Comparison of ENCODE assay signal across 41 mouse cellular contexts in the genomic region with DNA sequence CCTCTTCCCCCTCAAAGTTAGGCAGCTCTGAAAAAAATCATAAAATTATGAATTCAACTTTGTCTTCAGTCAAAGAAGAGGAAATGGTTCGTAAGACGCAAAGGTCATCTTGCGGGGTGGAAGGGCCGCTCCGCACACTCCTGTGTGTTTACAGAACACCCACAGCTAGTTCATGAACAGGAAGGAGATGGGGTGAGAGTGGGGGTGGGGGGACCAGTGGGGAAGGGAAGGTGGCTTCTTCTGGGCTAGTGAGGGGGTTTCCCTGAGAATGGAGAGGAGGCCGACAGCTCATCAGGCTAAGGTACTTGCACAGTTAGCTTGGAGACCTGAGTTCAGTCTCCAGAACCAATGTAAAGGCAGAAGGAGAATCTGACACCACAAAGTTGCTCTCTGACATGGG. TPM values are rescaled to one million over a fixed set of nuclear protein-coding genes. Genes with fewer than 3 reads are reported as not detected.
A peak's percentile ranks its signal among the peaks of the same experiment; 100 is the strongest.
DNase-seq lines count a peak whose midpoint lies in the region; ATAC-seq and TF ChIP-seq lines count a peak whose summit lies in the region.
"Had no signal": no experiment of that assay in that cellular context is flagged by ENCODE, and none has a peak within 500 bp of the region (broad histone marks: within the 10 kb centered on the region; RNA-seq: fewer than 3 reads in every experiment).

No protein-coding gene starts in this region.

- H3K4me2 ChIP-seq in hindbrain, postnatal 0 days (ENCODE audit: low read depth, low read length) = no peak overlapping the region
- no peak overlapping the region for H3K4me2 ChIP-seq in hindbrain, embryonic 12.5 days (replicated peaks)
- H3K4me2 ChIP-seq: heart, embryonic 15.5 days; hindbrain, embryonic 13.5 days; intestine, embryonic 15.5 days; liver, embryonic 13.5 days; midbrain, embryonic 13.5 days; neural tube, embryonic 15.5 days had no signal

- peak overlapping the region; percentile 56 for H3K27ac ChIP-seq in hindbrain, postnatal 0 days
- no peak overlapping the region for H3K27ac ChIP-seq in hindbrain, embryonic 12.5 days
- H3K27ac ChIP-seq: heart, embryonic 10.5 days; heart, embryonic 15.5 days; intestine, embryonic 15.5 days; liver, embryonic 13.5 days; macrophage; midbrain, embryonic 13.5 days; neural tube, embryonic 15.5 days had no signal

- WGBS in hindbrain, postnatal 0 days = 88% methylated on average over 6 of the region's 6 CpGs
- WGBS in hindbrain, embryonic 12.5 days = 86% methylated on average over 6 of the region's 6 CpGs

- 0 out of 2 replicates have a peak, but pooled peaks cover 4% of the 10 kb centered on the region for H3K4me1 ChIP-seq in hindbrain, postnatal 0 days (ENCODE audit: insufficient read depth, low read length)
- peaks cover 7% of the 10 kb centered on the region; the same call in 1 of the 2 replicates for H3K4me1 ChIP-seq in hindbrain, embryonic 12.5 days
- H3K4me1 ChIP-seq: heart, embryonic 10.5 days; heart, embryonic 15.5 days; liver, embryonic 13.5 days; midbrain, embryonic 13.5 days had no signal

- DNase-seq in hindbrain, postnatal 0 days (ENCODE audit: low spot score) = no peak
- DNase-seq in naive thymus-derived CD4-positive, alpha-beta T cell, adult 2 months (ENCODE audit: low read depth) = peak; percentile 24
- no peak for DNase-seq in right cerebral cortex, postnatal 25 days
- DNase-seq in heart, adult 9 months (ENCODE audit: low spot score in 2 of 2) = no peak
- DNase-seq in spleen, postnatal 10 days (ENCODE audit: low spot score in 2 of 2) = no peak
- DNase-seq: adrenal gland, postnatal 14 days; cerebellum, adult 11 months; cerebellum, adult 9-10 months; gastrocnemius, postnatal 10 days; kidney, adult 2 months; kidney, postnatal 36 days; layer of hippocampus, postnatal 36 days; left cerebral cortex, postnatal 4 days; liver, embryonic 13.5 days; lung, postnatal 10 days; retina, postnatal 1 day; right cerebral cortex, postnatal 4 days; thymus, adult 2 months; thymus, postnatal 4 days had no signal

- H3K36me3 ChIP-seq in hindbrain, postnatal 0 days (ENCODE audit: insufficient read depth, low read length) = no peaks in the 10 kb centered on the region
- H3K36me3 ChIP-seq in hindbrain, embryonic 12.5 days = no peaks in the 10 kb centered on the region
- H3K36me3 ChIP-seq: G1E; heart, embryonic 10.5 days; heart, embryonic 15.5 days; hindbrain, embryonic 13.5 days; intestine, embryonic 15.5 days; liver, embryonic 13.5 days; midbrain, embryonic 13.5 days; neural tube, embryonic 15.5 days had no signal

- H3K9me3 ChIP-seq in hindbrain, postnatal 0 days (ENCODE audit: low read length) = no peaks in the 10 kb centered on the region
- H3K9me3 ChIP-seq in hindbrain, embryonic 12.5 days (replicated peaks) = no peaks in the 10 kb centered on the region
- H3K9me3 ChIP-seq: G1E; heart, embryonic 10.5 days; heart, embryonic 15.5 days; hindbrain, embryonic 13.5 days; intestine, embryonic 15.5 days; liver, embryonic 13.5 days; midbrain, embryonic 13.5 days; neural tube, embryonic 15.5 days had no signal

- no peak overlapping the region for H3K4me3 ChIP-seq in hindbrain, postnatal 0 days (ENCODE audit: low read length)
- no peak overlapping the region for H3K4me3 ChIP-seq in hindbrain, embryonic 12.5 days
- H3K4me3 ChIP-seq: erythroblast, embryonic 14.5 days; heart, embryonic 10.5 days; heart, embryonic 15.5 days; hindbrain, embryonic 13.5 days; intestine, embryonic 15.5 days; liver, embryonic 13.5 days; midbrain, embryonic 13.5 days; neural tube, embryonic 15.5 days had no signal

- TF ChIP-seq CTCF in hindbrain, postnatal 0 days (IDR thresholded peaks at IDR 0.05; ENCODE audit: low read depth) = no peak

- no peak overlapping the region for H3K9ac ChIP-seq in hindbrain, postnatal 0 days (replicated peaks; ENCODE audit: low read length)
- H3K9ac ChIP-seq in hindbrain, embryonic 12.5 days = no peak overlapping the region
- H3K9ac ChIP-seq: forebrain, postnatal 0 days; heart, embryonic 15.5 days; hindbrain, embryonic 13.5 days; intestine, embryonic 15.5 days; liver, embryonic 13.5 days; midbrain, embryonic 13.5 days; neural tube, embryonic 15.5 days had no signal

- ATAC-seq in hindbrain, postnatal 0 days = no peak
- ATAC-seq in hindbrain, embryonic 12.5 days (ENCODE audit: low FRiP score) = no peak
- peak; percentile 84 for ATAC-seq in CD4-positive, CD25-positive, alpha-beta regulatory T cell, adult 4 months
- ATAC-seq in inflammation-experienced regulatory T-cells, adult 6 months = peak; percentile 74
- ATAC-seq: intestine, embryonic 15.5 days; midbrain, embryonic 13.5 days had no signal

- no peaks in the 10 kb centered on the region for H3K27me3 ChIP-seq in hindbrain, postnatal 0 days (ENCODE audit: insufficient read depth, low read length)
- no peaks in the 10 kb centered on the region for H3K27me3 ChIP-seq in hindbrain, embryonic 12.5 days
- H3K27me3 ChIP-seq: heart, embryonic 15.5 days; hindbrain, embryonic 13.5 days; intestine, embryonic 15.5 days; liver, embryonic 13.5 days; midbrain, embryonic 13.5 days; neural tube, embryonic 15.5 days had no signal

RNA-seq across cellular contexts. Expression of a gene that starts 22.7 kb away (rescaled TPM):
- total RNA-seq in hindbrain, postnatal 0 days (2014; rRNA removed) = not detected in 2 replicates
- not detected in 2 replicates for polyA plus RNA-seq in hindbrain, postnatal 0 days (2015; fragmentation: Nextera tagmentation; extraction: Ambion mirVana)
- polyA plus RNA-seq in hindbrain, embryonic 12.5 days (2016; fragmentation: Nextera tagmentation; extraction: Ambion mirVana) = not detected in 2 replicates
- not detected for polyA plus RNA-seq in CD4-positive, CD25-positive, alpha-beta regulatory T cell, adult 4 months (2017; shearing (Covaris generic))
- polyA plus RNA-seq in inflammation-experienced regulatory T-cells, adult 6 months (2017; shearing (Covaris generic)) = not detected
- total RNA-seq: adrenal gland, postnatal 14 days; common myeloid progenitor, adult 5-6 weeks; forebrain, postnatal 0 days; G1E; gastrocnemius, postnatal 10 days; granulocyte monocyte progenitor cell, adult 5-6 weeks; heart, postnatal 25 days; layer of hippocampus, adult 8-10 months; layer of hippocampus, postnatal 36 days; left cerebral cortex, postnatal 4 days; megakaryocyte-erythroid progenitor cell, adult 5-6 weeks had no signal
- polyA plus RNA-seq: embryonic facial prominence, embryonic 14.5 days; erythroblast, embryonic 14.5 days; forebrain, embryonic 11.5 days; forebrain, postnatal 0 days; G1E; heart, embryonic 10.5 days; heart, embryonic 15.5 days; hindbrain, embryonic 13.5 days; intestine, embryonic 15.5 days; kidney, adult 2 months; kidney, embryonic 16.5 days; liver, embryonic 13.5 days; macrophage; midbrain, embryonic 13.5 days; neural tube, embryonic 15.5 days; spleen, adult 2 months; thymus, adult 2 months had no signal

Comparison
In these comparisons a context has a peak if more than half of its experiments do, and no peak if none do; other contexts are left out.
1. ATAC-seq: peak in CD4-positive, CD25-positive, alpha-beta regulatory T cell, adult 4 months (single experiment) and inflammation-experienced regulatory T-cells, adult 6 months (single experiment); none in hindbrain, postnatal 0 days (single experiment) and hindbrain, embryonic 12.5 days (single experiment).